Mouse (Mus musculus) limb, embryonic 14.5 days (tissue): Measurements from ENCODE around the gene Sult2b1. TPM values are rescaled to one million over a fixed set of nuclear protein-coding genes. Genes with fewer than 3 reads are reported as not detected.

Experiments used
- ATAC-seq: fragments of 200-750 bp; cut with Nextera tagmentation; 2 replicates; pipeline ENCODE4 v1.8.0; 2017; ENCODE audit warnings: low read depth, moderate number of reproducible peaks, moderate TSS enrichment; ENCODE audit not compliant: low FRiP score
- DNase-seq: peaks from one replicate; pipeline ENCODE4 v3.0.0-alpha.2; 2015; ENCODE audit warnings: low spot score
- H3K27ac ChIP-seq: fragments of 300-500 bp; sonication (generic); replicated peaks from 2 replicates; pipeline ENCODE4 v1.5.1; 2014; ENCODE audit warnings: low read depth, mild to moderate bottlenecking, low read length, moderate library complexity, mixed read lengths
- H3K27me3 ChIP-seq: fragments of 300-500 bp; sonication (generic); 2 replicates; pipeline ENCODE4 v1.6.1; 2014; ENCODE audit warnings: low read length, mixed read lengths; ENCODE audit not compliant: control insufficient read depth, insufficient read depth
- H3K36me3 ChIP-seq: fragments of 300-500 bp; sonication (generic); 2 replicates; pipeline ENCODE4 v1.6.1; 2014; ENCODE audit warnings: mild to moderate bottlenecking, low read length, moderate library complexity, mixed read lengths; ENCODE audit not compliant: control insufficient read depth, insufficient read depth
- H3K4me1 ChIP-seq: fragments of 300-500 bp; sonication (generic); 2 replicates; pipeline ENCODE4 v1.6.1; 2014; ENCODE audit warnings: antibody characterized with exemption, low read length, mixed read lengths; ENCODE audit not compliant: control insufficient read depth, insufficient read depth
- H3K4me2 ChIP-seq: fragments of 300-500 bp; sonication (generic); replicated peaks from 2 replicates; pipeline ENCODE4 v1.6.1; 2014; ENCODE audit warnings: low read depth, mild to moderate bottlenecking, low read length, moderate library complexity; ENCODE audit not compliant: severe bottlenecking
- H3K4me3 ChIP-seq: fragments of 300-500 bp; sonication (generic); replicated peaks from 2 replicates; pipeline ENCODE4 v1.5.1; 2014; ENCODE audit warnings: low read length
- H3K9ac ChIP-seq: fragments of 300-500 bp; sonication (generic); 2 replicates; pipeline ENCODE4 v1.6.1; 2014; ENCODE audit warnings: mild to moderate bottlenecking, low read depth, low read length, moderate library complexity; ENCODE audit not compliant: severe bottlenecking
- H3K9me3 ChIP-seq: fragments of 300-500 bp; sonication (generic); 2 replicates; pipeline ENCODE4 v1.6.1; 2016; ENCODE audit warnings: low read length; ENCODE audit not compliant: control insufficient read depth
- POLR2A ChIP-seq: fragments of 200-500 bp; IDR thresholded peaks from 2 replicates; pipeline ENCODE4 v1.8.0; 2012; ENCODE audit warnings: inconsistent platforms, mild to moderate bottlenecking, moderate library complexity, borderline replicate concordance; ENCODE audit not compliant: insufficient read depth, insufficient read length; ENCODE audit errors: extremely low read depth
- WGBS: fragments of 180-500 bp; shearing (Covaris S2); extraction: QIAGEN DNeasy Blood & Tissue Kit; methylation state at CpG from one replicate; pipeline ENCODE4 v1.1.7; 2014; 5-methylcytosine and 5-hydroxymethylcytosine counted together
- polyA plus RNA-seq, 2 experiments: library from polyadenylated mRNA; depleted of rRNA in 1 of 2; stranded (reverse) in 1 of 2; unstranded in 1 of 2; fragments of >200 nt; fragmentation: Nextera tagmentation in 1 of 2; extraction: Ambion mirVana in 1 of 2; gene quantifications; 2 replicates each; pipeline versions ENCODE4 v1.2.1 to v1.2.3; 2012 to 2014

The Sult2b1 gene
- polyA plus RNA-seq, 2 experiments = 8.9 to 31.7 TPM

DNA sequence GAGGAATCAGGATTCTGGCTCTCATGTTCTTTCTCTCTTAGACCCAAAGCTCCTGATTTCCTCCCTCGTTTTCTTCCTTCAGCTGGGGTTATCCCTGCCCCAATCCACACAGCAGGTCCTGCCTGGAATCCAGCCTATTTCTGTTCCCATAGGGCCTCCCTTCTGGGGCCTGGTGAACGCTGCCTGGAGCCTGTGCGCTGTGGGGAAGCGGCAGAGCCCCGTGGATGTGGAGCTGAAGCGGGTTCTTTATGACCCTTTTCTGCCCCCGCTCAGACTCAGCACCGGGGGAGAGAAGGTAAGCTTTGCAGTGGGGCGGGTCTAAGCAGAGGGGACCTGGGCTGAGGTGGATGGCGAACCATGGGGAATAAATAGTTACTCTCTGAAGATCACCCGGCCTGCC lies 83.4 kb downstream of the Sult2b1 start:
- ATAC-seq = no peak

GRCm38 (mm10) chr7:45700301-45701015 lies 84.0 kb downstream of the Sult2b1 start:
- peak overlapping the region; percentile 93 for H3K4me2 ChIP-seq
- TF ChIP-seq POLR2A = no peak
- H3K4me1 ChIP-seq = peaks cover 24% of the 10 kb centered on the region
- ATAC-seq (0 out of 2 replicates have a peak, but pooled peaks have one; percentile 12), DNase-seq (peak; percentile 95)
- H3K36me3 ChIP-seq = no peaks in the 10 kb centered on the region
- no peak overlapping the region for H3K27ac ChIP-seq
- H3K4me3 ChIP-seq = peak overlapping the region; percentile 46
- peaks cover 17% of the 10 kb centered on the region; the same call in 1 of the 2 replicates for H3K27me3 ChIP-seq
- WGBS = under 1% methylated on average over 16 of the region's 20 CpGs
- peak overlapping the region; percentile 59 for H3K9ac ChIP-seq
- no peaks in the 10 kb centered on the region for H3K9me3 ChIP-seq

More for the DNA sequence above, 83.4 kb downstream of the Sult2b1 start:
- peak overlapping the region; percentile 45 for H3K9ac ChIP-seq
- H3K4me3 ChIP-seq = peak overlapping the region; percentile 46
- H3K4me1 ChIP-seq = peaks cover 27% of the 10 kb centered on the region
- peak overlapping the region; percentile 67 for H3K27ac ChIP-seq
- H3K27me3 ChIP-seq = peaks cover 17% of the 10 kb centered on the region; the same call in 1 of the 2 replicates
- no peaks in the 10 kb centered on the region for H3K36me3 ChIP-seq
- H3K4me2 ChIP-seq = peak overlapping the region; percentile 93
- 34% methylated on average over 11 of the region's 11 CpGs for WGBS
- no peak for DNase-seq
- no peaks in the 10 kb centered on the region for H3K9me3 ChIP-seq
- no peak for TF ChIP-seq POLR2A

DNA sequence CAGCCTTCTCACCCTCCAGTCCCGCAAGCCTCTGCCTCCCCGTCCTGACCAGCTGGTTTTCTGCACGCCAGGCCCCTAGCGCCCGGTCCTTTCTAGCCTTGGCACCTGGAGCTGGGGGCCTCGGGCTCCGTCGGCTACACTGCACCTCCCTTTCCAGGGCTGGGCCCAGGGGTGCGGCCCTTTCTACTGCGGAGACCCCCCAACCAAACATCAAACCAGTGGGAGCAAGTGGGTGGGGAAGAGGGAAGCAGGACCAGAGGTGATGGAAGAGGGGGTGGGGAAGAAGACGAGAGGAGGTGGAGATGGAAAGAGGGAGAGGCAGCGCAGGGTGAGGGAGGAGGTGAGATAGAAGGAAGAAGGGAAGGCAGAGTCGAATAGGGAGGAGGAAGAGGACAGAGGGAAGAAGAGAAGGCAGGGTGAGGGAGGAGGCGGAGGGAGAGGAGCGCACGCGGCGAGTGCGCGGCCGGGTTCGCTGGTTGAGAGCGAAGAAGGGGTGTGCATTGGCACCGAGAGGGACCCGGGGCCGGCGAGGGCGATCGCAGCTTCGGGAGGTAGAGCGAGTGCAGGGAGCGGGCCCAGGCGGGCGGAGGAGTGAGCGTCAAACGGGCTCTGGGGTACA lies 84.8 kb downstream of the Sult2b1 start, which contains the start of gene Car11:
Gene Car11 (plus strand): TSS at position 321 of the 619 bp plus-strand sequence.
- H3K9me3 ChIP-seq = no peaks in the 10 kb centered on the region
- H3K9ac ChIP-seq = peak within 1 kb of the TSS; percentile 59
- under 1% methylated on average over 31 of the region's 36 CpGs for WGBS
- ATAC-seq = no peak
- peaks cover 17% of the 10 kb centered on the region; the same call in 1 of the 2 replicates for H3K27me3 ChIP-seq
- DNase-seq = no peak
- no peak within 1 kb of the TSS for H3K27ac ChIP-seq
- peak within 1 kb of the TSS; percentile 46 for H3K4me3 ChIP-seq
- peaks cover 24% of the 10 kb centered on the region for H3K4me1 ChIP-seq
- no peak for TF ChIP-seq POLR2A
- H3K36me3 ChIP-seq = no peaks in the 10 kb centered on the region
- H3K4me2 ChIP-seq = peak within 1 kb of the TSS; percentile 93

GRCm38 (mm10) chr7:45697894-45698293 lies 86.6 kb downstream of the Sult2b1 start:
- Histone ChIP-seq H3K9me3 (no peaks in the 10 kb centered on the region), H3K4me1 (peaks cover 15% of the 10 kb centered on the region), H3K4me3 (no peak overlapping the region), H3K9ac (no peak overlapping the region), H3K27me3 (peaks cover 17% of the 10 kb centered on the region; the same call in 1 of the 2 replicates), H3K36me3 (no peaks in the 10 kb centered on the region), H3K27ac (no peak overlapping the region), H3K4me2 (no peak overlapping the region)
- 85% methylated on average over 5 of the region's 7 CpGs for WGBS
- ATAC-seq = no peak
- DNase-seq = no peak
- TF ChIP-seq POLR2A = no peak

DNA sequence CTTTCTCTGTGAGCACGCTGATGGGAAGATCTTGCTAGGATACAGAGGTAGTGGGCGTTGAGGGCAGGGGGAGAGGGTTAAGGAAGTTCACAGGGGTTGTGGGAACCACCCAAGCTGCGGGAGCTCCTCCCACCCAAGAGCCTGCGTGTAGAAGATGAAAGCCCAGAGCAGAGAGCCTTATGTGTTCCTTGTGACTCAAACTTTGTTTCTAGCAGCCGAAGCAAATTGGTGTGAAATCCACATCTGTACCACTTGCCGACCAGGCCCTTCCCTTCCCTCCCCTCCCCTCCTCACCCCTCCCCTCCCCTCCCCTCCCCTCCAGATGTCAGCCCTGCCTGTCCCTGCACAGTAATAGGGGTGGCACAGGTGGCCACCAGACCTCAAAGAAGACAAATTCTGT lies 89.4 kb downstream of the Sult2b1 start:
- H3K36me3 ChIP-seq = no peaks in the 10 kb centered on the region
- ATAC-seq = peak; percentile 51

More for the DNA sequence above, 89.4 kb downstream of the Sult2b1 start:
- no peak for DNase-seq
- no peak for TF ChIP-seq POLR2A
- Histone ChIP-seq H3K27me3 (peaks cover 12% of the 10 kb centered on the region; the same call in 1 of the 2 replicates), H3K27ac (peak overlapping the region; percentile 52; the same call in 1 of the 2 replicates), H3K4me1 (peaks cover 4% of the 10 kb centered on the region; the same call in 1 of the 2 replicates), H3K9ac (no peak overlapping the region), H3K4me3 (no peak overlapping the region), H3K9me3 (no peaks in the 10 kb centered on the region), H3K4me2 (no peak overlapping the region)
- WGBS = 2% methylated on average over 6 of the region's 6 CpGs
